ENCODE assay signal across 8 mouse cellular contexts in the genomic region with DNA sequence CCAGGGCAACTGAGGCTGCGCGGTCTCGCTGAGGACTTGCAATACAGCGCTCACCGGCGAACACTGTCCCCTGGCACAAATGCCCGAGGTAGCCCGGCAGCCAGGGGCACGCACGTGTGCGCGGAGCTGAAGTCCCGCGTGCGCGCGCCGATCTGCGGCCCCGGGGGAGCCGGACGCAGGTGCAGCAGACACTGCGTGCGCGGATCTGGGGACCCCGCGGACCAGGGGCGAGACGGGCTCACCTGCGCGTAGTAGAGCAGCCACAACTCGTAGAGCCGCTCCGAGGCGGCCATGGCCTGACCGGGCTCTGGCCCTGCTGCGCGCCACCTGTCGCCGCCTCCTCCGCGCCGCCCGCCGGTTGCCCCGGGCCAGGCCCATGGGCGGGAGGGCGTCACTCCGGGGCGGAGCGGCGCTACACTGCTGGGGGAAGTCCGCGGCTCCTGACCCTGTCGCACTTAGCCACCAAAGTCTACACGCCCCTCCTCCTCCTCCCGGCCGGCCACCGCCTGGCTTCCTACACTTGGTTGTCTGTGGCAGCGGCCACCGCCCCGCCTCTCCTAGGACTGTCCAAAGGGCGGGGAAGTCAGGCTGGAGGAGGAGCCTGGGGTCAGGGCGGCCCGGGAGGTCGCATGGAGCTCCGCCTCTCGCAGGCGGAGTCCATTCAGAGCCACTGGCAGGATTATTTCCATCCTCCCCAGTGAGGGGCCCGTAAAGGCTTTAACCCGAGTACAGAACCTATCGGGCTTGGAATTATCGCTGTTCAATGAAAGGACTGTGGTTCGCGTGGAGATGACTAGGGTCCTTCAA. TPM values are rescaled to one million over a fixed set of nuclear protein-coding genes. Genes with fewer than 3 reads are reported as not detected.
DNase-seq lines count a peak whose midpoint lies in the region; ATAC-seq and TF ChIP-seq lines count a peak whose summit lies in the region.

Gene Nbeal2 (minus strand): TSS at position 507 of the 807 bp plus-strand sequence.

- H3K27me3 ChIP-seq in ES-Bruce4 (ENCODE audit: control insufficient read depth, insufficient read depth, low read length, poor library complexity, severe bottlenecking): no peaks in the 10 kb centered on the region
- H3K27me3 ChIP-seq in forebrain, embryonic 14.5 days (replicated peaks; ENCODE audit: control insufficient read depth, insufficient read depth, low read length): no peaks in the 10 kb centered on the region
- peaks cover 26% of the 10 kb centered on the region for H3K27me3 ChIP-seq in liver, embryonic 16.5 days (ENCODE audit: control insufficient read depth, insufficient read depth, low read depth, low read length)
- peaks cover 29% of the 10 kb centered on the region for H3K27me3 ChIP-seq in neural tube, embryonic 12.5 days (replicated peaks)
- no peaks in the 10 kb centered on the region for H3K27me3 ChIP-seq in stomach, postnatal 0 days (ENCODE audit: control insufficient read depth, insufficient read depth, low read length)

- peak; percentile 58 for TF ChIP-seq POLR2A in ES-Bruce4 (IDR thresholded peaks at IDR 0.05; ENCODE audit: insufficient read depth, low read length)

- TF ChIP-seq EP300 in ES-Bruce4 (IDR thresholded peaks at IDR 0.05; ENCODE audit: insufficient read depth, low read depth, low read length): 0 out of 2 replicates have a peak, but pooled peaks have one; percentile 26
- no peak for TF ChIP-seq EP300 in stomach, postnatal 0 days (optimal IDR thresholded peaks at IDR 0.05)

- H3K4me2 ChIP-seq in forebrain, embryonic 14.5 days (ENCODE audit: low read length): peak within 1 kb of the TSS; percentile 99
- peak within 1 kb of the TSS; percentile 99 for H3K4me2 ChIP-seq in liver, embryonic 16.5 days (ENCODE audit: low read depth, low read length)
- H3K4me2 ChIP-seq in neural tube, embryonic 12.5 days (replicated peaks): peak within 1 kb of the TSS; percentile 99
- peak within 1 kb of the TSS; percentile 99 for H3K4me2 ChIP-seq in stomach, postnatal 0 days (replicated peaks; ENCODE audit: low read depth)

- TF ChIP-seq CTCF in ES-Bruce4 (IDR thresholded peaks at IDR 0.05; ENCODE audit: low read depth, low read length): no peak
- TF ChIP-seq CTCF in stomach, postnatal 0 days (IDR thresholded peaks at IDR 0.05; ENCODE audit: low read depth): peak; percentile 20; the same call in 1 of the 2 replicates

- 0% methylated on average over 74 of the region's 75 CpGs for WGBS in forebrain, embryonic 14.5 days
- under 1% methylated on average over 75 of the region's 75 CpGs for WGBS in large intestine, adult 2 months
- under 1% methylated on average over 63 of the region's 75 CpGs for WGBS in liver, embryonic 16.5 days (ENCODE audit: insufficient replicate concordance)
- WGBS in neural tube, embryonic 12.5 days: under 1% methylated on average over 75 of the region's 75 CpGs
- under 1% methylated on average over 52 of the region's 75 CpGs for WGBS in stomach, postnatal 0 days

- intact Hi-C loops in heart, postnatal 10 days (cut with DNase I): loop anchor here (5.0 kb wide), 1 partner anchor 53 kb away; no protein-coding TSS in a partner anchor

- peak; percentile 68 for ATAC-seq in cerebellum, adult (ENCODE audit: insufficient number of reproducible peaks, low FRiP score, low TSS enrichment)
- ATAC-seq in forebrain, embryonic 14.5 days: peak; percentile 35
- ATAC-seq in liver, embryonic 16.5 days (ENCODE audit: low read depth): peak; percentile 85
- peak; percentile 42 for ATAC-seq in neural tube, embryonic 12.5 days (ENCODE audit: low FRiP score, low read depth)
- peak; percentile 89 for ATAC-seq in stomach, postnatal 0 days (ENCODE audit: low FRiP score, low TSS enrichment)

- DNase-seq in forebrain, embryonic 14.5 days (ENCODE audit: low spot score): peak; percentile 70
- DNase-seq in heart, postnatal 10 days: peak; percentile 95 to 96
- DNase-seq in large intestine, adult 2 months (ENCODE audit: low read depth, low spot score): peak; percentile 79
- DNase-seq in stomach, postnatal 0 days (ENCODE audit: low spot score): peak; percentile 97

- peak within 1 kb of the TSS; percentile 75 for H3K4me3 ChIP-seq in ES-Bruce4 (ENCODE audit: low read depth, low read length)
- peak within 1 kb of the TSS; percentile 62 for H3K4me3 ChIP-seq in forebrain, embryonic 14.5 days (ENCODE audit: low read depth, low read length)
- peak within 1 kb of the TSS; percentile 75 for H3K4me3 ChIP-seq in liver, embryonic 16.5 days (ENCODE audit: low read depth, low read length)
- peak within 1 kb of the TSS; percentile 62 for H3K4me3 ChIP-seq in neural tube, embryonic 12.5 days
- H3K4me3 ChIP-seq in stomach, postnatal 0 days (ENCODE audit: low read depth, low read length): peak within 1 kb of the TSS; percentile 65

- H3K9ac ChIP-seq in ES-Bruce4 (ENCODE audit: low read depth, poor library complexity, severe bottlenecking): peak within 1 kb of the TSS; percentile 72
- peak within 1 kb of the TSS; percentile 73 for H3K9ac ChIP-seq in forebrain, embryonic 14.5 days (ENCODE audit: low read length)
- peak within 1 kb of the TSS; percentile 78 for H3K9ac ChIP-seq in liver, embryonic 16.5 days (ENCODE audit: low read depth, low read length)
- peak within 1 kb of the TSS; percentile 64 for H3K9ac ChIP-seq in neural tube, embryonic 12.5 days
- peak within 1 kb of the TSS; percentile 77 for H3K9ac ChIP-seq in stomach, postnatal 0 days (ENCODE audit: low read length)

- no peak within 1 kb of the TSS for H3K27ac ChIP-seq in ES-Bruce4 (ENCODE audit: insufficient read depth, low read length)
- H3K27ac ChIP-seq in forebrain, embryonic 14.5 days (ENCODE audit: low read depth, low read length): no peak within 1 kb of the TSS
- H3K27ac ChIP-seq in liver, embryonic 16.5 days (ENCODE audit: low read length): peak within 1 kb of the TSS; percentile 66
- 0 out of 2 replicates have a peak within 1 kb of the TSS, but pooled peaks have one; percentile 37 for H3K27ac ChIP-seq in neural tube, embryonic 12.5 days
- peak within 1 kb of the TSS; percentile 90 for H3K27ac ChIP-seq in stomach, postnatal 0 days (replicated peaks)

- no peaks in the 10 kb centered on the region for H3K9me3 ChIP-seq in ES-Bruce4 (replicated peaks; ENCODE audit: control insufficient read depth, insufficient read depth, low read length, poor library complexity, severe bottlenecking)
- H3K9me3 ChIP-seq in forebrain, embryonic 14.5 days (replicated peaks; ENCODE audit: control insufficient read depth, low read length): no peaks in the 10 kb centered on the region
- no peaks in the 10 kb centered on the region for H3K9me3 ChIP-seq in liver, embryonic 16.5 days (replicated peaks; ENCODE audit: control insufficient read depth, low read length)
- no peaks in the 10 kb centered on the region for H3K9me3 ChIP-seq in neural tube, embryonic 12.5 days
- H3K9me3 ChIP-seq in stomach, postnatal 0 days (ENCODE audit: control insufficient read depth, low read length): no peaks in the 10 kb centered on the region

- no peaks in the 10 kb centered on the region for H3K36me3 ChIP-seq in ES-Bruce4 (ENCODE audit: control insufficient read depth, insufficient read depth, low read length, poor library complexity, severe bottlenecking)
- no peaks in the 10 kb centered on the region for H3K36me3 ChIP-seq in forebrain, embryonic 14.5 days (ENCODE audit: control insufficient read depth, insufficient read depth, low read length)
- no peaks in the 10 kb centered on the region for H3K36me3 ChIP-seq in liver, embryonic 16.5 days (ENCODE audit: control insufficient read depth, insufficient read depth)
- H3K36me3 ChIP-seq in neural tube, embryonic 12.5 days: no peaks in the 10 kb centered on the region
- no peaks in the 10 kb centered on the region for H3K36me3 ChIP-seq in stomach, postnatal 0 days (ENCODE audit: control insufficient read depth, insufficient read depth, low read length)

- peaks cover 3% of the 10 kb centered on the region for H3K4me1 ChIP-seq in ES-Bruce4 (ENCODE audit: control insufficient read depth, insufficient read depth, low read length)
- peaks cover 37% of the 10 kb centered on the region for H3K4me1 ChIP-seq in forebrain, embryonic 14.5 days (ENCODE audit: control insufficient read depth, insufficient read depth, low read length)
- peaks cover 35% of the 10 kb centered on the region for H3K4me1 ChIP-seq in liver, embryonic 16.5 days (ENCODE audit: control insufficient read depth, low read depth, low read length)
- H3K4me1 ChIP-seq in neural tube, embryonic 12.5 days: peaks cover 45% of the 10 kb centered on the region
- peaks cover 8% of the 10 kb centered on the region for H3K4me1 ChIP-seq in stomach, postnatal 0 days (replicated peaks; ENCODE audit: control insufficient read depth, insufficient read depth)

RNA-seq across cellular contexts. Expression of gene Nbeal2, which starts in this region (rescaled TPM):
- polyA plus RNA-seq in ES-Bruce4 (2011; ENCODE audit: insufficient read depth, insufficient read length, low read depth, missing spikeins): 10.3 and 11.6 TPM in 2 replicates
- 0.86 and 2.7 TPM in 2 replicates for polyA plus RNA-seq in forebrain, embryonic 14.5 days (2014; fragmentation: Nextera tagmentation; extraction: Ambion mirVana)
- 1 to 10 TPM; 8.3 to 8.7 TPM for total RNA-seq in heart, postnatal 10 days (2021)
- 19.3 and 25.2 TPM in 2 replicates for polyA plus RNA-seq in large intestine, adult 2 months (2012; rRNA removed)
- 1.7 and 2.8 TPM in 2 replicates for polyA plus RNA-seq in liver, embryonic 16.5 days (2015; fragmentation: Nextera tagmentation; extraction: Ambion mirVana)
- 1.6 and 2.6 TPM in 2 replicates for polyA plus RNA-seq in neural tube, embryonic 12.5 days (2016; fragmentation: Nextera tagmentation; extraction: Ambion mirVana)
- 5.7 and 6.2 TPM in 2 replicates for polyA plus RNA-seq in stomach, postnatal 0 days (2015; fragmentation: Nextera tagmentation; extraction: Ambion mirVana)

Comparison
In these comparisons a context has a peak if more than half of its experiments do, and no peak if none do; other contexts are left out.
1. H3K27ac ChIP-seq: peak in liver, embryonic 16.5 days (single experiment), neural tube, embryonic 12.5 days (single experiment) and stomach, postnatal 0 days (single experiment); none in ES-Bruce4 (single experiment) and forebrain, embryonic 14.5 days (single experiment).
2. ATAC-seq: peak in every context shown above with its lines; median percentile 89 in stomach, postnatal 0 days; 85 in liver, embryonic 16.5 days; 68 in cerebellum, adult; 42 in neural tube, embryonic 12.5 days; 35 in forebrain, embryonic 14.5 days.
3. Peak in every context shown above with its lines, with median percentiles within 50 percentile points of each other: H3K4me3 ChIP-seq, H3K9ac ChIP-seq, DNase-seq and H3K4me2 ChIP-seq.